Mouse (Mus musculus) cerebellum, adult 8-10 months (tissue): ENCODE measurements at regions not wholly inside any gene's neighbourhood (a gene's known extent, or its start where the extent isn't known, plus 50 kb on each side); places are given as distances from the start of the nearest gene placed in this dataset.

Experiments
- DNase-seq: peaks from one replicate; pipeline ENCODE4 v3.0.0; 2022

GRCm38 (mm10) chr3:136993473-136993872, 323.5 kb downstream of the Ppp3ca start:
- DNase-seq = no peak

- peak; percentile 55 for DNase-seq
Measured at GRCm38 (mm10) chr3:136994361-136995083, 324.6 kb downstream of the Ppp3ca start.

- DNase-seq = no peak
Measured at GRCm38 (mm10) chr3:136995611-136996335, 325.8 kb downstream of the Ppp3ca start.

- no peak for DNase-seq
Measured at GRCm38 (mm10) chr3:136996381-136996895, 326.5 kb downstream of the Ppp3ca start.

- peak; percentile 36 for DNase-seq
Measured at GRCm38 (mm10) chr3:137011551-137011950, 329.3 kb upstream of the Emcn start.

GRCm38 (mm10) chr3:137014686-137015085, 326.2 kb upstream of the Emcn start:
- no peak for DNase-seq

GRCm38 (mm10) chr3:137015199-137015598, 325.7 kb upstream of the Emcn start:
- no peak for DNase-seq

- DNase-seq = no peak
Measured at GRCm38 (mm10) chr3:137019971-137020634, 320.8 kb upstream of the Emcn start.

- DNase-seq = no peak
Measured at GRCm38 (mm10) chr3:137029546-137029945, 311.3 kb upstream of the Emcn start.

GRCm38 (mm10) chr3:137032802-137033201, 308.1 kb upstream of the Emcn start:
- DNase-seq = no peak

- DNase-seq = no peak
Measured at GRCm38 (mm10) chr3:137039638-137040037, 301.2 kb upstream of the Emcn start.

GRCm38 (mm10) chr3:137056544-137057224, 284.2 kb upstream of the Emcn start:
- DNase-seq = no peak

- DNase-seq = no peak
Measured at GRCm38 (mm10) chr3:137057225-137057910, 283.5 kb upstream of the Emcn start.

- no peak for DNase-seq
Measured at GRCm38 (mm10) chr3:137057911-137058260, 283.0 kb upstream of the Emcn start.

- DNase-seq = peak; percentile 57
Measured at GRCm38 (mm10) chr3:137062067-137062466, 278.8 kb upstream of the Emcn start.

GRCm38 (mm10) chr3:137067336-137067735, 273.5 kb upstream of the Emcn start:
- DNase-seq = no peak

- DNase-seq = no peak
Measured at GRCm38 (mm10) chr3:137069334-137069733, 271.5 kb upstream of the Emcn start.

- no peak for DNase-seq
Measured at GRCm38 (mm10) chr3:137077718-137078599, 262.9 kb upstream of the Emcn start.

GRCm38 (mm10) chr3:137078600-137078975, 262.3 kb upstream of the Emcn start:
- DNase-seq = no peak

GRCm38 (mm10) chr3:137086896-137087295, 254.0 kb upstream of the Emcn start:
- no peak for DNase-seq

- peak; percentile 68 for DNase-seq
Measured at GRCm38 (mm10) chr3:137100627-137101404, 240.1 kb upstream of the Emcn start.
